Mouse (Mus musculus) intestine, embryonic 15.5 days (tissue): ENCODE measurements around the gene Cdh6. TPM values are rescaled to one million over a fixed set of nuclear protein-coding genes. Genes with fewer than 3 reads are reported as not detected.

Experiments
- ATAC-seq: fragments of 200-750 bp; cut with Nextera tagmentation; 2 replicates; pipeline ENCODE4 v1.8.0; 2017; ENCODE audit warnings: moderate TSS enrichment, moderate library complexity
- H3K27ac ChIP-seq: fragments of 300-500 bp; sonication (generic); 2 replicates; pipeline ENCODE4 v1.5.1; 2015; ENCODE audit warnings: mild to moderate bottlenecking, inconsistent platforms
- H3K27me3 ChIP-seq: fragments of 300-500 bp; sonication (generic); replicated peaks from 2 replicates; pipeline ENCODE4 v1.6.1; 2015; ENCODE audit warnings: inconsistent platforms
- H3K36me3 ChIP-seq: fragments of 300-500 bp; sonication (generic); 2 replicates; pipeline ENCODE4 v1.6.1; 2015; ENCODE audit warnings: inconsistent platforms
- H3K4me1 ChIP-seq: fragments of 300-500 bp; sonication (generic); replicated peaks from 2 replicates; pipeline ENCODE4 v1.6.1; 2015; ENCODE audit warnings: inconsistent platforms
- H3K4me2 ChIP-seq: fragments of 300-500 bp; sonication (generic); replicated peaks from 2 replicates; pipeline ENCODE4 v1.6.1; 2015; ENCODE audit warnings: mild to moderate bottlenecking, inconsistent platforms
- H3K4me3 ChIP-seq: fragments of 300-500 bp; sonication (generic); replicated peaks from 2 replicates; pipeline ENCODE4 v1.5.1; 2015; ENCODE audit warnings: inconsistent platforms
- H3K9ac ChIP-seq: fragments of 300-500 bp; sonication (generic); 2 replicates; pipeline ENCODE4 v1.6.1; 2015; ENCODE audit warnings: inconsistent platforms
- H3K9me3 ChIP-seq: fragments of 300-500 bp; sonication (generic); 2 replicates; pipeline ENCODE4 v1.6.1; 2016; ENCODE audit warnings: inconsistent platforms
- WGBS: fragments of 180-500 bp; shearing (Covaris S2); methylation state at CpG from one replicate; pipeline ENCODE4 v1.1.7; 2015; 5-methylcytosine and 5-hydroxymethylcytosine counted together
- polyA plus RNA-seq: library from polyadenylated mRNA; unstranded; fragments of >200 nt; fragmentation: Nextera tagmentation; extraction: Ambion mirVana; gene quantifications from 2 replicates; pipeline ENCODE4 v1.2.1, GENCODE M21; 2015

Cdh6 gene
- polyA plus RNA-seq, 1 experiment from 2014 or later: 5.1 TPM

DNA sequence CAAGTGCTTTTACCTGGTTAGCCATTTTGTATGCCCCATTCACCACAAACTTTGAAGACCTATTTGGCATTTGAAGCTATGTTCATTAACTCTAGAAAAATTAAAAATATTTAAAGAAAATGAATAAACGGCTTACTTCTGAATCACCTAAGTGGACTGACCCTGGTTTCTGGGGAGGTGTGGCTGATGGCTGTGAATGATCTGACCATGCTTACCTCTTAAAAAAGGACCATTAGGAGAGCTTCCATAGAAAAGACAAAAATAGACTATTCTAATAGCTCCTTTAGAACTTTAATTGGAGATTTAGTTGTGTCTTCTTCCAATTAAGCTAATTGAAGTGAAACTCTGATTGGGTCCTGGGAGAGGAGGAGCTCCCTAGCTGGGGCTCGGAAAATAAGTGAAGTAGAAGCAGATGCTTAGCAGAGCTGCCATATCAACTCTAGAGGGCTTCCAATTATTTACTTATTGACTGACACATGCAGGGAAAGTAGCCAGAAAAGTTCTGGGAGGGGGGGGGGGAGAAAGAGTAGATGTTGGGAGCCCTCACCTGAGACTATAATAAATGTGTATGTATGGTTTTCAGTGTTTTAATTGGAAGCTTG is 156.6 kb downstream of the Cdh6 start:
- Histone ChIP-seq H3K27me3 (no peaks in the 10 kb centered on the region), H3K4me2 (no peak overlapping the region), H3K9ac (no peak overlapping the region), H3K9me3 (no peaks in the 10 kb centered on the region), H3K27ac (no peak overlapping the region), H3K36me3 (no peaks in the 10 kb centered on the region), H3K4me1 (no peaks in the 10 kb centered on the region), H3K4me3 (no peak overlapping the region)
- WGBS: 79% methylated on average over 2 of the region's 2 CpGs
- ATAC-seq: no peak

DNA sequence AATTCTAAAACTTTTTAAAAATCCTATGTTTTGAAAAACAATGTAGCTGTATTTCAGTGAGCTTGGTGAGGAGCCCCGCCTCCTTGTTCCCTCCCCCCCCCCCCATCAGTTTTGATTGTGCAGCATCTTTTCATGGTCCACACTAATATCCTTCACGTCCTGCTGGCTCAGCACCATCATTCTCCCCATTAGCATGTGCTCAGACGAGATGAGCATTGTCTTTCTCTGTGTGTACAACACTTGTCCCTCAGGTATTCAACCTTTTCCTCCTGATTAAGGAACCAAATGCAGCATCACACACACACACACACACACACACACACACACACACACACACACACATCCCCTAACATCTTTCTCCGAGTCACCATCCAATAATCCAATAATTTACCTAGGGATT is 164.7 kb downstream of the Cdh6 start:
- no peak for ATAC-seq
- no peaks in the 10 kb centered on the region for H3K36me3 ChIP-seq
- H3K4me2 ChIP-seq: no peak overlapping the region
- no peak overlapping the region for H3K4me3 ChIP-seq
- H3K27ac ChIP-seq: no peak overlapping the region
- no peaks in the 10 kb centered on the region for H3K4me1 ChIP-seq
- no peaks in the 10 kb centered on the region for H3K9me3 ChIP-seq
- no peak overlapping the region for H3K9ac ChIP-seq
- no peaks in the 10 kb centered on the region for H3K27me3 ChIP-seq
- WGBS: 66% methylated on average over 4 of the region's 4 CpGs

DNA sequence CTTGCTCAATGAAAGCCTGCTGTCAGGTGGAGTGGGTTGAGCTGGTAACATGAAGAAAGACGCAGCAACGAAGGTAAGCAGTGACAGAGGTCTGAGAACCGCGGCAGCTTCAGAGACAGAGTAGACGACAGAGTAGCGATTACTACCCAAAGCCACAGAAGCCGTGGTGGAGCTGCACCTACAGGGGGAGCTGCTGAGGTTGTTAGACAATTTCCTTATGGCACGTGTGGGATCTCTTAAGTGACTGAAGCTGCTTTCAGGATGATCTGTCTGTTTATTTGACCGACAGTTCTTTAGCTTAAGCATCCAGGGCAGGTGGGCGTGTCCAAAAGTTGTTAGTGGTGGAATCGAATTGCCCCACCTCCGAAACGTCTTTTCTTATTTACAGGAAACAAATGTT is 167.5 kb downstream of the Cdh6 start:
- no peak overlapping the region for H3K4me3 ChIP-seq
- H3K27ac ChIP-seq: no peak overlapping the region
- ATAC-seq: no peak
- no peak overlapping the region for H3K4me2 ChIP-seq
- no peaks in the 10 kb centered on the region for H3K4me1 ChIP-seq
- H3K9me3 ChIP-seq: no peaks in the 10 kb centered on the region
- H3K36me3 ChIP-seq: no peaks in the 10 kb centered on the region
- 73% methylated on average over 13 of the region's 13 CpGs for WGBS
- no peaks in the 10 kb centered on the region for H3K27me3 ChIP-seq
- no peak overlapping the region for H3K9ac ChIP-seq

DNA sequence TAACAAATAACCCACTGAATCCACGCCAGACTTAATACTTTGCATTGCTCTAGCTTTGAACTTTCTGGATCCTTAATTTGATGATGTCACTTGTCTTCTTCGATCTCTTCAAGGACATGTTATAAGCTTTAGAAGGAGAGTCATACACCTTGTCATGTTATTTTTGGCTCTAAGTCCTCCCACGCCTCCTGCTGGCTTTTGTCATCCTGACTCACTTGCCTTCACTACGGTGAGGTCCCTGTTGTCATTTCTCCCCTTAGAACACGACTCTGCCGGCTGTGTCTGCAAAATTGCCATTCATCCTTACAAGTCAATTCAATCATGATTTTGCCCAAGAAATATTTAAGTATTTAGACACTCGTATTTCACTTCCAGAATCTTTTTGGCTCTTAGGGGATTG is 171.9 kb downstream of the Cdh6 start:
- Histone ChIP-seq H3K27me3 (no peaks in the 10 kb centered on the region), H3K4me1 (no peaks in the 10 kb centered on the region), H3K36me3 (no peaks in the 10 kb centered on the region), H3K9me3 (no peaks in the 10 kb centered on the region), H3K27ac (no peak overlapping the region), H3K4me2 (no peak overlapping the region), H3K4me3 (no peak overlapping the region), H3K9ac (no peak overlapping the region)
- no peak for ATAC-seq
- WGBS: 73% methylated on average over 7 of the region's 7 CpGs

DNA sequence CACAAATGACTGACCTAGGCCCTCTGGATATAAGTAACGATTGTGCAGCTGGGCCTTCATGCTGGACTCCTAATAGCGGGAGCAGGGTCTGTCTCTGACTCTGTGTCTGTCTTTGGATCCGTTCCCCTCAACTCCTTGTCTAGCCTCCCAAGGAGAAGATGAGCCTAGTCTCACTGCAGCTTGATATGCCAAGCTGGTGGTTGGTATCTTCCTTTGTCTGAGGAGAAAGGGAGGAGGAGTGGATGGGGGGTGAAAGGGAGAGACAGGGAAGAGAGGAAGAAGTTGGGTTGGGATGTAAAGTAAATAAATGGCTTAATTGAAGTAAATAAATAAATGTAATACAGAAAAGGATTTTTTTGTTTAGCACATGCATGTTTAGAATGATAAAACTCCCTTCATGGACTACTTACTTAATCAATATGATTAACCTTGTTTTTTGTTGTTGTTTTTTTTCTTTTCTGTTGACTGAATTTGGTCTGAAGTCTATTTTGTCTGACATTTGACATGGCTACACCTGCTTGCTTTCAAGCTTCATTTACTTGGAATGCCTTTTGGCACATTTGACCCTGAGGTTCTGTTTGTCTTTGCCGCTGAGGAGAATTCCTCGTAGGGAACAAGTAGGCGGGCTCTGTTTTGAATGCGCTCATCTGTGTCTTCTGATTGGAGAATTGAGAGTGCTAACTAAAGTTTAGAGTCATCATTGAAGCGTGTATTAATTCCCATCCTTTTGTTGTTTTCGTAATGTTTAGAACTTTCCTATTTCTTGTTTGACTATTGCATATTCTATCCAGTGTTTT is 178.7 kb downstream of the Cdh6 start:
- Histone ChIP-seq H3K9ac (no peak overlapping the region), H3K36me3 (no peaks in the 10 kb centered on the region), H3K4me3 (no peak overlapping the region), H3K4me2 (no peak overlapping the region), H3K27ac (no peak overlapping the region), H3K9me3 (no peaks in the 10 kb centered on the region), H3K4me1 (no peaks in the 10 kb centered on the region), H3K27me3 (no peaks in the 10 kb centered on the region)
- no peak for ATAC-seq
- 71% methylated on average over 9 of the region's 9 CpGs for WGBS
